Mouse (Mus musculus) hindbrain, postnatal 0 days (tissue): Measurements from ENCODE around the gene Pdia5. TPM values are rescaled to one million over a fixed set of nuclear protein-coding genes. Genes with fewer than 3 reads are reported as not detected.

Experiments
- ATAC-seq: fragments of 200-750 bp; cut with Nextera tagmentation; 2 replicates; pipeline ENCODE4 v1.8.0; 2017; ENCODE audit warnings: mild to moderate bottlenecking, moderate TSS enrichment, moderate library complexity
- DNase-seq: peaks from one replicate; pipeline ENCODE4 v3.0.0-alpha.2; 2015; ENCODE audit warnings: low spot score
- H3K27ac ChIP-seq: fragments of 300-500 bp; sonication (generic); 2 replicates; pipeline ENCODE4 v1.5.1; 2014; ENCODE audit warnings: mild to moderate bottlenecking
- H3K27me3 ChIP-seq: fragments of 300-500 bp; sonication (generic); 2 replicates; pipeline ENCODE4 v1.6.1; 2014; ENCODE audit warnings: low read length, mixed read lengths; ENCODE audit not compliant: insufficient read depth
- H3K36me3 ChIP-seq: fragments of 300-500 bp; sonication (generic); 2 replicates; pipeline ENCODE4 v1.6.1; 2014; ENCODE audit warnings: low read length, mixed read lengths; ENCODE audit not compliant: insufficient read depth
- H3K4me1 ChIP-seq: fragments of 300-500 bp; sonication (generic); 2 replicates; pipeline ENCODE4 v1.6.1; 2014; ENCODE audit warnings: antibody characterized with exemption, low read length, mixed read lengths; ENCODE audit not compliant: insufficient read depth
- H3K4me2 ChIP-seq: fragments of 300-500 bp; sonication (generic); 2 replicates; pipeline ENCODE4 v1.6.1; 2014; ENCODE audit warnings: low read depth, mild to moderate bottlenecking, low read length, moderate library complexity, mixed read lengths
- H3K4me3 ChIP-seq: fragments of 300-500 bp; sonication (generic); 2 replicates; pipeline ENCODE4 v1.5.1; 2014; ENCODE audit warnings: low read length
- H3K9ac ChIP-seq: fragments of 300-500 bp; sonication (generic); replicated peaks from 2 replicates; pipeline ENCODE4 v1.6.1; 2014; ENCODE audit warnings: mild to moderate bottlenecking, low read length, moderate library complexity, mixed read lengths
- H3K9me3 ChIP-seq: fragments of 300-500 bp; sonication (generic); 2 replicates; pipeline ENCODE4 v1.6.1; 2016; ENCODE audit warnings: low read length, mixed read lengths
- CTCF ChIP-seq: IDR thresholded peaks from 2 replicates; pipeline ENCODE4 v1.5.1; 2016; ENCODE audit warnings: antibody characterized with exemption, control low read depth, low read depth
- WGBS: fragments of 180-500 bp; shearing (Covaris S2); extraction: QIAGEN DNeasy Blood & Tissue Kit; methylation state at CpG from one replicate; pipeline ENCODE4 v1.1.7; 2014; 5-methylcytosine and 5-hydroxymethylcytosine counted together
- polyA plus RNA-seq: library from polyadenylated mRNA; unstranded; fragments of >200 nt; fragmentation: Nextera tagmentation; extraction: Ambion mirVana; gene quantifications from 2 replicates; pipeline ENCODE4 v1.2.1, GENCODE M21; 2015
- total RNA-seq: library from RNA; depleted of rRNA; stranded (reverse); fragments of >200 nt; gene quantifications from 2 replicates; pipeline ENCODE4 v1.2.3, GENCODE M21; 2014

The Pdia5 gene
- total and polyA plus RNA-seq, 2 experiments from 2014 or later: 1.4 to 9.1 TPM

- no peaks in the 10 kb centered on the region for H3K27me3 ChIP-seq
- TF ChIP-seq CTCF: peak; percentile 5; the same call in 1 of the 2 replicates
- no peak overlapping the region for H3K4me2 ChIP-seq
- no peak overlapping the region for H3K27ac ChIP-seq
- no peaks in the 10 kb centered on the region for H3K36me3 ChIP-seq
- H3K4me1 ChIP-seq: 0 out of 2 replicates have a peak, but pooled peaks cover 4% of the 10 kb centered on the region
- H3K9me3 ChIP-seq: no peaks in the 10 kb centered on the region
- ATAC-seq: 0 out of 2 replicates have a peak, but pooled peaks have one; percentile 6
- peak; percentile 42 for DNase-seq
- H3K4me3 ChIP-seq: no peak overlapping the region
- 22% methylated on average over 12 of the region's 12 CpGs for WGBS
- H3K9ac ChIP-seq: no peak overlapping the region
These were observed 25.9 kb downstream of the Pdia5 start for GRCm38 (mm10) chr16:35464686-35465308.

- Histone ChIP-seq H3K4me1 (0 out of 2 replicates have a peak, but pooled peaks cover 4% of the 10 kb centered on the region), H3K27me3 (no peaks in the 10 kb centered on the region), H3K27ac (no peak overlapping the region), H3K9me3 (no peaks in the 10 kb centered on the region), H3K9ac (no peak overlapping the region), H3K4me3 (no peak overlapping the region), H3K36me3 (no peaks in the 10 kb centered on the region), H3K4me2 (no peak overlapping the region)
- ATAC-seq (no peak), DNase-seq (no peak)
- no peak for TF ChIP-seq CTCF
- WGBS: 70% methylated on average over 10 of the region's 10 CpGs
These were observed 27.0 kb downstream of the Pdia5 start for GRCm38 (mm10) chr16:35463708-35464107.

- TF ChIP-seq CTCF: no peak
- Histone ChIP-seq H3K4me3 (no peak overlapping the region), H3K4me1 (0 out of 2 replicates have a peak, but pooled peaks cover 4% of the 10 kb centered on the region), H3K9ac (no peak overlapping the region), H3K27ac (no peak overlapping the region), H3K9me3 (no peaks in the 10 kb centered on the region), H3K4me2 (no peak overlapping the region), H3K27me3 (no peaks in the 10 kb centered on the region), H3K36me3 (no peaks in the 10 kb centered on the region)
- WGBS: 63% methylated on average over 7 of the region's 7 CpGs
- no peak for DNase-seq
- ATAC-seq: no peak
These were observed 27.7 kb downstream of the Pdia5 start for GRCm38 (mm10) chr16:35462955-35463354.

- TF ChIP-seq CTCF: no peak
- no peak for ATAC-seq
- no peak overlapping the region for H3K27ac ChIP-seq
- H3K4me3 ChIP-seq: no peak overlapping the region
- no peak overlapping the region for H3K9ac ChIP-seq
- H3K4me1 ChIP-seq: 0 out of 2 replicates have a peak, but pooled peaks cover 2% of the 10 kb centered on the region
- H3K4me2 ChIP-seq: no peak overlapping the region
- H3K36me3 ChIP-seq: no peaks in the 10 kb centered on the region
- 40% methylated on average over 7 of the region's 7 CpGs for whole genome bisulfite sequencing
- no peaks in the 10 kb centered on the region for H3K27me3 ChIP-seq
- no peaks in the 10 kb centered on the region for H3K9me3 ChIP-seq
- DNase-seq: no peak
These were observed 31.1 kb downstream of the Pdia5 start for GRCm38 (mm10) chr16:35459584-35459983.

- Histone ChIP-seq H3K4me3 (no peak overlapping the region), H3K9ac (no peak overlapping the region), H3K36me3 (no peaks in the 10 kb centered on the region), H3K27ac (no peak overlapping the region), H3K9me3 (no peaks in the 10 kb centered on the region), H3K4me2 (no peak overlapping the region), H3K4me1 (no peaks in the 10 kb centered on the region), H3K27me3 (no peaks in the 10 kb centered on the region)
- ATAC-seq (no peak), DNase-seq (no peak)
- no peak for TF ChIP-seq CTCF
- 67% methylated on average over 11 of the region's 11 CpGs for WGBS
These were observed 32.4 kb downstream of the Pdia5 start for GRCm38 (mm10) chr16:35458297-35458696.

GRCm38 (mm10) chr16:35457488-35457887 lies 33.2 kb downstream of the Pdia5 start:
- no peak for ATAC-seq
- Histone ChIP-seq H3K9me3 (no peaks in the 10 kb centered on the region), H3K27ac (no peak overlapping the region), H3K9ac (no peak overlapping the region), H3K4me3 (no peak overlapping the region), H3K4me1 (no peaks in the 10 kb centered on the region), H3K36me3 (no peaks in the 10 kb centered on the region), H3K27me3 (no peaks in the 10 kb centered on the region), H3K4me2 (no peak overlapping the region)
- DNase-seq: no peak
- no peak for TF ChIP-seq CTCF
- 52% methylated on average over 8 of the region's 8 CpGs for WGBS

- no peak for TF ChIP-seq CTCF
- WGBS: 73% methylated on average over 7 of the region's 7 CpGs
- Histone ChIP-seq H3K9me3 (no peaks in the 10 kb centered on the region), H3K27me3 (no peaks in the 10 kb centered on the region), H3K9ac (no peak overlapping the region), H3K4me3 (no peak overlapping the region), H3K4me2 (no peak overlapping the region), H3K27ac (no peak overlapping the region), H3K4me1 (no peaks in the 10 kb centered on the region), H3K36me3 (no peaks in the 10 kb centered on the region)
- no peak for ATAC-seq
- no peak for DNase-seq
These were observed 33.7 kb downstream of the Pdia5 start for GRCm38 (mm10) chr16:35457011-35457419.
